Comparison of ENCODE assay signal across 8 mouse cellular contexts in genomic region chr10:117282049-117282448, GRCm38 (mm10). TPM values are rescaled to one million over a fixed set of nuclear protein-coding genes. Genes with fewer than 3 reads are reported as not detected.
DNase-seq lines count a peak whose midpoint lies in the region; ATAC-seq and TF ChIP-seq lines count a peak whose summit lies in the region.

TSS of gene Lyz2 (minus strand) at chr10:117282321.

- H3K9me3 ChIP-seq in embryonic facial prominence, embryonic 15.5 days (replicated peaks): no peaks in the 10 kb centered on the region
- no peaks in the 10 kb centered on the region for H3K9me3 ChIP-seq in heart, embryonic 14.5 days (ENCODE audit: control insufficient read depth, low read length)
- no peaks in the 10 kb centered on the region for H3K9me3 ChIP-seq in megakaryocyte, embryonic 14.5 days

- WGBS in embryonic facial prominence, embryonic 15.5 days: 52% methylated on average over 4 of the region's 4 CpGs
- 33% methylated on average over 4 of the region's 4 CpGs for WGBS in heart, embryonic 14.5 days

- H3K4me2 ChIP-seq in embryonic facial prominence, embryonic 15.5 days (replicated peaks): no peak within 1 kb of the TSS
- no peak within 1 kb of the TSS for H3K4me2 ChIP-seq in heart, embryonic 14.5 days (ENCODE audit: low read length)

- H3K27ac ChIP-seq in testis, adult 2 months (ENCODE audit: control insufficient read depth, insufficient read depth, low read depth, low read length): no peak within 1 kb of the TSS
- no peak within 1 kb of the TSS for H3K27ac ChIP-seq in embryonic facial prominence, embryonic 15.5 days (replicated peaks)
- no peak within 1 kb of the TSS for H3K27ac ChIP-seq in heart, embryonic 14.5 days (replicated peaks in 1 of 2; ENCODE audit: control insufficient read depth in 1 of 2, insufficient read depth in 1 of 2, low read depth in 2 of 2, low read length in 2 of 2)

- H3K4me3 ChIP-seq in testis, adult 2 months (ENCODE audit: control insufficient read depth, low read depth, low read length): no peak within 1 kb of the TSS
- no peak within 1 kb of the TSS for H3K4me3 ChIP-seq in embryonic facial prominence, embryonic 15.5 days (replicated peaks)
- H3K4me3 ChIP-seq in heart, embryonic 14.5 days (ENCODE audit: control insufficient read depth in 1 of 2, insufficient read depth in 1 of 2, low read depth in 1 of 2, low read length in 2 of 2): no peak within 1 kb of the TSS
- H3K4me3 ChIP-seq in megakaryocyte, embryonic 14.5 days (replicated peaks): peak within 1 kb of the TSS; percentile 89

- no peaks in the 10 kb centered on the region for H3K36me3 ChIP-seq in testis, adult 2 months (ENCODE audit: control insufficient read depth, insufficient read depth, low read length)
- H3K36me3 ChIP-seq in embryonic facial prominence, embryonic 15.5 days: no peaks in the 10 kb centered on the region
- H3K36me3 ChIP-seq in heart, embryonic 14.5 days (ENCODE audit: control insufficient read depth, insufficient read depth, low read length): no peaks in the 10 kb centered on the region
- H3K36me3 ChIP-seq in megakaryocyte, embryonic 14.5 days (replicated peaks; ENCODE audit: low read length): peaks cover 26% of the 10 kb centered on the region

- no peak for TF ChIP-seq CTCF in testis, adult 2 months (IDR thresholded peaks at IDR 0.05; ENCODE audit: control insufficient read depth, insufficient read depth, insufficient replicate concordance, low read depth, low read length)

- no peaks in the 10 kb centered on the region for H3K4me1 ChIP-seq in testis, adult 2 months (ENCODE audit: control insufficient read depth, insufficient read depth, low read length)
- no peaks in the 10 kb centered on the region for H3K4me1 ChIP-seq in embryonic facial prominence, embryonic 15.5 days
- H3K4me1 ChIP-seq in heart, embryonic 14.5 days (ENCODE audit: control insufficient read depth in 2 of 2, insufficient read depth in 2 of 2, low read length in 2 of 2): peaks cover 5 to 18% of the 10 kb centered on the region in 2 experiments; a peak in 3 of 4 replicates
- peaks cover 73% of the 10 kb centered on the region for H3K4me1 ChIP-seq in megakaryocyte, embryonic 14.5 days

- no peak for ATAC-seq in embryonic facial prominence, embryonic 15.5 days (ENCODE audit: insufficient number of reproducible peaks, low FRiP score, low TSS enrichment, low read depth)
- no peak for ATAC-seq in heart, embryonic 14.5 days (ENCODE audit: insufficient number of reproducible peaks, insufficient read depth, low FRiP score, low read depth)

- no peak within 1 kb of the TSS for H3K9ac ChIP-seq in embryonic facial prominence, embryonic 15.5 days
- no peak within 1 kb of the TSS for H3K9ac ChIP-seq in heart, embryonic 14.5 days (ENCODE audit: low read length)

- H3K27me3 ChIP-seq in testis, adult 2 months (ENCODE audit: control insufficient read depth, insufficient read depth, low read length): no peaks in the 10 kb centered on the region
- no peaks in the 10 kb centered on the region for H3K27me3 ChIP-seq in embryonic facial prominence, embryonic 15.5 days
- H3K27me3 ChIP-seq in heart, embryonic 14.5 days (ENCODE audit: control insufficient read depth, insufficient read depth, low read length): no peaks in the 10 kb centered on the region
- H3K27me3 ChIP-seq in megakaryocyte, embryonic 14.5 days (replicated peaks): no peaks in the 10 kb centered on the region

- no peak for DNase-seq in testis, postnatal 10 days (ENCODE audit: low spot score)
- peak; percentile 37 for DNase-seq in kidney, postnatal 14 days
- DNase-seq in cerebellum, postnatal 14 days: no peak
- no peak for DNase-seq in yolk sac, embryonic 10.5 days (ENCODE audit: low spot score)

- no peak for TF ChIP-seq POLR2A in testis, adult 2 months (IDR thresholded peaks at IDR 0.05; ENCODE audit: control insufficient read depth, low read depth, low read length)

RNA-seq across cellular contexts. Expression of gene Lyz2, which starts in this region (rescaled TPM):
- polyA plus RNA-seq in testis, adult 2 months (2012; rRNA removed): 12.7 and 15.4 TPM in 2 replicates
- polyA plus RNA-seq in embryonic facial prominence, embryonic 15.5 days (2015; fragmentation: Nextera tagmentation; extraction: Ambion mirVana): 127 and 138 TPM in 2 replicates
- 106 and 110 TPM in 2 replicates for polyA plus RNA-seq in heart, embryonic 14.5 days (2014; fragmentation: Nextera tagmentation; extraction: Ambion mirVana)
- polyA plus RNA-seq in megakaryocyte, embryonic 14.5 days (2012; ENCODE audit: insufficient read depth, low replicate concordance): 5.8 and 101 TPM in 2 replicates
